Mouse (Mus musculus) liver, embryonic 18 days (tissue): ENCODE results near the gene Eda. TPM values are rescaled to one million over a fixed set of nuclear protein-coding genes. Genes with fewer than 3 reads are reported as not detected.

Experiments used
- polyA plus RNA-seq: library from polyadenylated mRNA; depleted of rRNA; stranded (reverse); fragments of >200 nt; gene quantifications from 2 replicates; pipeline ENCODE4 v1.2.3, GENCODE M21; 2012; rRNA removed

The Eda gene
- 0.59 and 0.73 TPM in 2 replicates for polyA plus RNA-seq

GRCm38 (mm10) chrX:99975250-99975984, at the start of gene Eda:
TSS of gene Eda (plus strand) at chrX:99975606.

GRCm38 (mm10) chrX:100428693-100429092, 453.3 kb downstream of the Eda start, which contains the start of gene Otud6a:
TSS of gene Otud6a (plus strand) at chrX:100429013.

DNA sequence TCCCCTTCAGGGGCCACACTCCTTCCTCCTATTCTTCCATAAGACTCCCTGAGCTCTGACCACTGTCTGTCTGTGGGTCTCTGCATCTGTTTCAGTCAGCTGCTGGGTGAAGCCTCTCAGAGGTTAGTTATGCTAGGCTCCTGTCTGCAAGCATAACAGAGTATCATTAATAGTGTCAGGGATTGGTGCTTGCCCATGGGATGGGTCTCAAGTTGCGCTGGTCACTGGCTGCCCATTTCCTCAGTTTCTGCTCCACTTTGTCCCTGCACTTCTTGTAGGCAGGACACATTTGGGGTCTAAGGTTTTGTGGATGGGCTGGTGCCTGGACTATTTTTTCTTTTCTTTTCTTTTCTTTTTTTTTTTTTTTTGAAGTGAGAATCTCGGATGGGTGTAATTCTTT, 467.2 kb downstream of the Eda start, which contains the start of gene Awat2:
Awat2 (minus strand) TSS at position 101 of the 400 bp plus-strand sequence.

Other genes with a start within 250 kb of the Eda start
- under 0.01 TPM in 1 of 2 replicates, not detected in the other for gene Tmem28, start 154.6 kb upstream of the Eda start, polyA plus RNA-seq